ENCODE assay signal across 7 mouse cellular contexts in genomic region chr2:178698648-178699047, GRCm38 (mm10).
DNase-seq lines count a peak whose midpoint lies in the region; ATAC-seq and TF ChIP-seq lines count a peak whose summit lies in the region.

No protein-coding gene starts in this region.

- no peaks in the 10 kb centered on the region; the same call in 1 of the 2 replicates for H3K4me1 ChIP-seq in midbrain, embryonic 16.5 days (ENCODE audit: control insufficient read depth, insufficient read depth, low read length)
- no peaks in the 10 kb centered on the region for H3K4me1 ChIP-seq in midbrain, embryonic 11.5 days (ENCODE audit: control insufficient read depth, insufficient read depth, low read length)
- H3K4me1 ChIP-seq in forebrain, postnatal 0 days (ENCODE audit: insufficient read depth): no peaks in the 10 kb centered on the region
- no peaks in the 10 kb centered on the region for H3K4me1 ChIP-seq in kidney, embryonic 16.5 days (ENCODE audit: insufficient read depth, low read length)

- no peak overlapping the region for H3K4me2 ChIP-seq in midbrain, embryonic 16.5 days (ENCODE audit: low read length)
- H3K4me2 ChIP-seq in midbrain, embryonic 11.5 days: no peak overlapping the region
- H3K4me2 ChIP-seq in forebrain, postnatal 0 days (ENCODE audit: low read depth): peak overlapping the region; percentile 4; the same call in 1 of the 2 replicates
- H3K4me2 ChIP-seq in kidney, embryonic 16.5 days (replicated peaks; ENCODE audit: low read depth, low read length): no peak overlapping the region

- H3K27me3 ChIP-seq in midbrain, embryonic 16.5 days (ENCODE audit: control insufficient read depth, insufficient read depth, low read depth, low read length): no peaks in the 10 kb centered on the region; the same call in 1 of the 2 replicates
- H3K27me3 ChIP-seq in midbrain, embryonic 11.5 days (ENCODE audit: control insufficient read depth, insufficient read depth, low read length): no peaks in the 10 kb centered on the region
- H3K27me3 ChIP-seq in forebrain, postnatal 0 days (ENCODE audit: insufficient read depth, low read length): no peaks in the 10 kb centered on the region; the same call in 1 of the 2 replicates
- H3K27me3 ChIP-seq in kidney, embryonic 16.5 days (ENCODE audit: insufficient read depth, low read length): no peaks in the 10 kb centered on the region

- no peak overlapping the region for H3K4me3 ChIP-seq in midbrain, embryonic 16.5 days (ENCODE audit: low read depth, low read length)
- no peak overlapping the region for H3K4me3 ChIP-seq in midbrain, embryonic 11.5 days (ENCODE audit: low read depth, low read length)
- no peak overlapping the region for H3K4me3 ChIP-seq in forebrain, postnatal 0 days (ENCODE audit: low read depth, low read length)
- H3K4me3 ChIP-seq in kidney, embryonic 16.5 days (ENCODE audit: low read length): no peak overlapping the region

- no peak for DNase-seq in midbrain, embryonic 11.5 days (ENCODE audit: low spot score, missing footprints)
- DNase-seq in forebrain, postnatal 0 days: peak; percentile 81
- peak; percentile 74 to 76 for DNase-seq in left cerebral cortex, postnatal 36 days (ENCODE audit: low spot score in 2 of 2)
- DNase-seq in skeletal muscle tissue, adult 2 months (ENCODE audit: low read depth, low spot score): peak; percentile 64

- no peaks in the 10 kb centered on the region for H3K9me3 ChIP-seq in midbrain, embryonic 16.5 days (replicated peaks; ENCODE audit: control insufficient read depth, low read length, poor library complexity, severe bottlenecking)
- H3K9me3 ChIP-seq in midbrain, embryonic 11.5 days (ENCODE audit: control insufficient read depth, low read length): no peaks in the 10 kb centered on the region
- no peaks in the 10 kb centered on the region for H3K9me3 ChIP-seq in forebrain, postnatal 0 days (ENCODE audit: low read length)
- H3K9me3 ChIP-seq in kidney, embryonic 16.5 days (ENCODE audit: low read length): no peaks in the 10 kb centered on the region

- H3K27ac ChIP-seq in midbrain, embryonic 16.5 days (ENCODE audit: low read length): peak overlapping the region; percentile 41; the same call in 1 of the 2 replicates
- no peak overlapping the region for H3K27ac ChIP-seq in midbrain, embryonic 11.5 days (ENCODE audit: low read depth, low read length)
- peak overlapping the region; percentile 42 for H3K27ac ChIP-seq in forebrain, postnatal 0 days (ENCODE audit: low read depth, low read length)
- H3K27ac ChIP-seq in kidney, embryonic 16.5 days (ENCODE audit: low read length): no peak overlapping the region

- 61% methylated on average over 13 of the region's 13 CpGs for WGBS in midbrain, embryonic 16.5 days
- WGBS in midbrain, embryonic 11.5 days: 83% methylated on average over 13 of the region's 13 CpGs
- 24% methylated on average over 13 of the region's 13 CpGs for WGBS in forebrain, postnatal 0 days
- 62% methylated on average over 13 of the region's 13 CpGs for WGBS in kidney, embryonic 16.5 days

- peak; percentile 56 for ATAC-seq in midbrain, embryonic 16.5 days
- ATAC-seq in midbrain, embryonic 11.5 days (ENCODE audit: low FRiP score): no peak
- peak; percentile 96 for ATAC-seq in forebrain, postnatal 0 days
- ATAC-seq in kidney, embryonic 16.5 days (ENCODE audit: low FRiP score, low TSS enrichment): peak; percentile 54; the same call in 1 of the 2 replicates
- no peak for ATAC-seq in monocyte, adult 5-6 weeks (replicated peaks; ENCODE audit: insufficient number of reproducible peaks, low FRiP score, low TSS enrichment, poor library complexity, severe bottlenecking)

- TF ChIP-seq CTCF in forebrain, postnatal 0 days (IDR thresholded peaks at IDR 0.05; ENCODE audit: low read depth): no peak

- H3K36me3 ChIP-seq in midbrain, embryonic 16.5 days (ENCODE audit: control insufficient read depth, insufficient read depth, low read length): no peaks in the 10 kb centered on the region
- no peaks in the 10 kb centered on the region for H3K36me3 ChIP-seq in midbrain, embryonic 11.5 days (ENCODE audit: control insufficient read depth, insufficient read depth, low read length)
- H3K36me3 ChIP-seq in forebrain, postnatal 0 days (ENCODE audit: insufficient read depth): no peaks in the 10 kb centered on the region
- no peaks in the 10 kb centered on the region for H3K36me3 ChIP-seq in kidney, embryonic 16.5 days (ENCODE audit: insufficient read depth, low read length)

- intact Hi-C loops in left cerebral cortex, postnatal 36 days (cut with DNase I): no loop called here

- H3K9ac ChIP-seq in midbrain, embryonic 16.5 days (ENCODE audit: low read depth, low read length): no peak overlapping the region
- no peak overlapping the region for H3K9ac ChIP-seq in midbrain, embryonic 11.5 days (ENCODE audit: low read length)
- H3K9ac ChIP-seq in forebrain, postnatal 0 days: no peak overlapping the region
- H3K9ac ChIP-seq in kidney, embryonic 16.5 days (replicated peaks; ENCODE audit: low read length): no peak overlapping the region

Comparison
In these comparisons a context has a peak if more than half of its experiments do, and no peak if none do; other contexts are left out.
1. ATAC-seq: peak in midbrain, embryonic 16.5 days (single experiment), forebrain, postnatal 0 days (single experiment) and kidney, embryonic 16.5 days (single experiment); none in midbrain, embryonic 11.5 days (single experiment) and monocyte, adult 5-6 weeks (single experiment).
2. H3K27ac ChIP-seq: peak in midbrain, embryonic 16.5 days (single experiment) and forebrain, postnatal 0 days (single experiment); none in midbrain, embryonic 11.5 days (single experiment) and kidney, embryonic 16.5 days (single experiment).